Mouse (Mus musculus) forebrain, embryonic 13.5 days (tissue): ENCODE results near the gene Arid1a. TPM values are rescaled to one million over a fixed set of nuclear protein-coding genes. Genes with fewer than 3 reads are reported as not detected.

Experiments used
- ATAC-seq: fragments of 200-750 bp; cut with Nextera tagmentation; 2 replicates; pipeline ENCODE4 v1.8.0; 2017
- H3K27ac ChIP-seq: fragments of 300-500 bp; sonication (generic); 2 replicates; pipeline ENCODE4 v1.5.1; 2015; ENCODE audit warnings: inconsistent platforms, mild to moderate bottlenecking, moderate library complexity
- H3K27me3 ChIP-seq: fragments of 300-500 bp; sonication (generic); 2 replicates; pipeline ENCODE4 v1.6.1; 2015; ENCODE audit warnings: mild to moderate bottlenecking, inconsistent platforms
- H3K36me3 ChIP-seq: fragments of 300-500 bp; sonication (generic); 2 replicates; pipeline ENCODE4 v1.6.1; 2015; ENCODE audit warnings: mild to moderate bottlenecking, inconsistent platforms; ENCODE audit not compliant: poor library complexity, severe bottlenecking
- H3K4me1 ChIP-seq: fragments of 300-500 bp; sonication (generic); 2 replicates; pipeline ENCODE4 v1.6.1; 2015; ENCODE audit warnings: inconsistent platforms
- H3K4me2 ChIP-seq: fragments of 300-500 bp; sonication (generic); 2 replicates; pipeline ENCODE4 v1.6.1; 2015; ENCODE audit warnings: inconsistent platforms, mild to moderate bottlenecking, moderate library complexity
- H3K4me3 ChIP-seq: fragments of 300-500 bp; sonication (generic); 2 replicates; pipeline ENCODE4 v1.5.1; 2015; ENCODE audit warnings: mild to moderate bottlenecking, inconsistent platforms
- H3K9ac ChIP-seq: fragments of 300-500 bp; sonication (generic); 2 replicates; pipeline ENCODE4 v1.6.1; 2015; ENCODE audit warnings: mild to moderate bottlenecking, inconsistent platforms
- H3K9me3 ChIP-seq: fragments of 300-500 bp; sonication (generic); replicated peaks from 2 replicates; pipeline ENCODE4 v1.6.1; 2016; ENCODE audit warnings: inconsistent platforms
- WGBS: fragments of 180-500 bp; shearing (Covaris S2); methylation state at CpG from one replicate; pipeline ENCODE4 v1.1.7; 2015; 5-methylcytosine and 5-hydroxymethylcytosine counted together
- microRNA-seq: library from miRNA; unstranded; fragments of <30 nt; microRNA quantifications from one replicate; pipeline ENCODE4, GENCODE M21; 2016
- polyA plus RNA-seq: library from polyadenylated mRNA; unstranded; fragments of >200 nt; fragmentation: Nextera tagmentation; extraction: Ambion mirVana; gene quantifications from 2 replicates; pipeline ENCODE4 v1.2.1, GENCODE M21; 2015

The Arid1a gene
- polyA plus RNA-seq, 1 experiment from 2014 or later: 44.7 TPM

DNA sequence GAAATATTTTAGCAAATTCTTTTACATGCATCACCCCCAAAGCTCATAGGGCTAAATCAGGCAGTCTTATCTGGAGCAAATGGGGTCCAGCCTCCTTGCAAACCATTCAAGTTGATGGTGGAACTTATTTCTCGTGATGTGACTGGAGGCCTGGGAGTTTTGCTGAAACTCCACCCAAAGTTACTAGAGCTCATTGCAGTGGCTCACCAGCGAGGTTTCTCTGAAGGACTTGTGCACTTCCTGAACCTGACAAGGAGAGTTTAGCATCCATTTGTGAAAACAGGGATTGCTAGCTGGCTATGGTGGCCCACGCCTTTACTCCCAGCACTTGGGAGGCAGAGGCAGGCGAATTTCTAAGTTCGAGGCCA is 122.5 kb downstream of the Arid1a start:
- no peak for ATAC-seq
- Histone ChIP-seq H3K4me1 (peaks cover 20% of the 10 kb centered on the region), H3K9me3 (no peaks in the 10 kb centered on the region), H3K9ac (no peak overlapping the region), H3K27me3 (no peaks in the 10 kb centered on the region), H3K4me3 (no peak overlapping the region), H3K27ac (no peak overlapping the region), H3K4me2 (no peak overlapping the region), H3K36me3 (no peaks in the 10 kb centered on the region)
- whole genome bisulfite sequencing: 84% methylated on average over 5 of the region's 5 CpGs

DNA sequence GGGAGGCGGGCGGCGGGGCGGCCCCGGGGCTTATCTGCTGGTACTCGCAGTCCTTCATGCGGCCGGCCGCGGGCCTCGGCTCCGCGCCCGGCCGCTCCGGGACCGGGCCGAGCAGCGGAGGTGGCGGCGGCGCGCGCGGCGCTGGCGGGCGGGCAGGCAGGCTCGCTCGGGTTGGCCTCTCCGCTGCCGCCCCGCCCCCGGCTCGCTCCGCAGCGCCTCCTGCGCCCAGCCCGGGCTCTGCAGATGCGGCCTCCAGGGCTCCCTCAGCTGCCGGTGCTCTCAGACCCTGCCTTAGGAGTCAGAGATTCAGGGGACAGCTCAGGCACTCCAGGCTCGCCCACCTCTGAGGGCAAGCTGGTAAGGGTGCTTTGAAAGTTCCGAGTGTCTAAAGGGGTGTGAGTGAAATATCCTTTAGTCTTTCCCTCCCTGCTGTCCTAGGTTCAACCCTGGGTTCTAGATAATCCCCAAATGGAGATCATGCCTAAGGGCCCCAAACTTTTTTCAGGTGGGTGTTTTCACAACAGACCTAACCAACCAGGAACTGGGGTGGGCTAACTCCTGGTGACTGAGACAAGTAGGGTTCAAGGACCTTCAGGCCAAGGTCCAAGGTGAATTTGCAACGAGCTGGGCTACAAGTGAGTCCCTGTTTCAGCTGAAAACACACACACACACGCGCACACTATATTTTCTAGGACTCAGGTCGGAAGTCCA is 123.1 kb downstream of the Arid1a start:
- H3K4me2 ChIP-seq: peak overlapping the region; percentile 93
- no peaks in the 10 kb centered on the region for H3K9me3 ChIP-seq
- H3K27me3 ChIP-seq: no peaks in the 10 kb centered on the region
- WGBS: 8% methylated on average over 46 of the region's 47 CpGs
- peak overlapping the region; percentile 79 for H3K4me3 ChIP-seq
- peak overlapping the region; percentile 77 for H3K27ac ChIP-seq
- peak overlapping the region; percentile 92 for H3K9ac ChIP-seq
- H3K4me1 ChIP-seq: peaks cover 20% of the 10 kb centered on the region
- ATAC-seq: peak; percentile 92
- H3K36me3 ChIP-seq: no peaks in the 10 kb centered on the region

DNA sequence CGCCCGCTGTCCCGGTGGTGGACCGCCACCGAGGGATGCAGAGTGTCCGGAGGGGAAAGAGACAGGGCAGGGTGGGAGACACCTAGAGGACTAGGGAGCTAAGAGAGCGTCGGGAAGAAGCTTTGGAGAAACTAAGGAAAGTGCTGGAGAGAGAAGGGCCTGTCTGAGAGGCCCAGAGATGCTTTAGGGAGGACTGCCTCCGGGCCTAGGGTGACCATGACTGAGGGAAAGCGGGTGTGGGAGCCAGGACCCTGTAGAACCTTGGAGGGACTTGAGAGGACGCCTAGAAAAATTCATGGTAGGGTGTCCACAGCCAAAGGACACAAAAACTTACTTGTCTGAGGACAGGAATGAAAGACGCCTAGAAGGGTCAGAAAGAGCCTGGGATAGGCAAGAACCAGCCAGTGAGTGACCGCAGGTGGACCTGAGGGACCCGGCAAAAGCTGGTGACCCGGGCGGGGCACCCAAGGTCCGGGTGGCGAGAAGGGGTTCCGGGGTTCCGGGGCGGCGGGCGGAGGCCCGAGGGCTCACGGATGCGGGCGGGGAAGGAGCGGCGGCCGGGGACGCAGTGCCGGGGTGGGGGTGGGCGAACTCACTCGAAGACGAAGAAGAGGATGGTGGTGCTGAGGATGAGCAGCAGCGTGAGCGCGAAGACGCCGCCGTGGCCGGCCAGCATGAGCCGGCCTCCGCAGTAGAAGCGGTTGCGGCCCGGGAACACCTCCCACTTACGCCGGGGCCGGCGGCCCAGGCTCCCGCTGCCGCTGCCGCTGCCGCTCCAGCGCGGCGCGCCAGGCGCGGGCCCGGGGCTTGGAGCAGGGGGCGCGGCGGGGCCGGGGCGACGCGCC is 123.9 kb downstream of the Arid1a start:
- H3K4me1 ChIP-seq: peaks cover 20% of the 10 kb centered on the region
- peak overlapping the region; percentile 79 for H3K4me3 ChIP-seq
- H3K36me3 ChIP-seq: no peaks in the 10 kb centered on the region
- H3K9me3 ChIP-seq: no peaks in the 10 kb centered on the region
- 1% methylated on average over 56 of the region's 69 CpGs for WGBS
- peak overlapping the region; percentile 92 for H3K9ac ChIP-seq
- H3K4me2 ChIP-seq: peak overlapping the region; percentile 93
- peak overlapping the region; percentile 77 for H3K27ac ChIP-seq
- ATAC-seq: peak; percentile 81
- no peaks in the 10 kb centered on the region for H3K27me3 ChIP-seq

DNA sequence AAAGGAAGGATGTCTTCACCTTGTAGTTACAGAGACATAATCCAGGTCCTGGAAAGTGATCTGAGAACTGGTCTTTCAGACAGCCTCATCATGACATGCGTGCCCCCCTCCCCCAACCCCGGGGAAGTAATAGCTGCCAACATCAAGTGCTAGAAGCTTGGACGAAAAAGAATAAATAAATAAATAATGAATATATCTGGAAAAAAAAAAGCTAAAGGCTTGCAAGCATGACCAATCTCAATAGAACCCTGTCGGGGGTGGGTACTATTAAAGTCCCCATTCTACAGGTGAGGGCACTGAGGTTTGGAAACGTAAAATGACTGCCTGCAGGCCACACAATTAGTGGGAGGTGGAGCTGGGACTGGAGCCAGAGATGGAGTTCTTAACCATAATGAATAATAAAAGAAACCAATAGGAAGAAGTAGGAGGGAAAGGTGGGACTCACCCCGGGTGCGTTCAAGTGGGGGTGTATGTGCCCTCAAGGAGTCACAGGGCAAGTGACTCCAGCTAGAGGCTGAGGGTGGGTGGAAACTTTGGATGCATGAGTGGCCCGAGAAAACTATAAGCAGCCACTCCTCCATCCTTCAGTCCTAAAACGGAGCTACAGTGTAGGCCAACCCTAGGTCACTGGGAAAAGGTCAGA is 124.7 kb downstream of the Arid1a start:
- ATAC-seq: no peak
- H3K4me3 ChIP-seq: peak overlapping the region; percentile 79
- peak overlapping the region; percentile 93 for H3K4me2 ChIP-seq
- peak overlapping the region; percentile 92 for H3K9ac ChIP-seq
- peaks cover 3% of the 10 kb centered on the region for H3K36me3 ChIP-seq
- H3K4me1 ChIP-seq: peaks cover 20% of the 10 kb centered on the region
- WGBS: 37% methylated on average over 9 of the region's 9 CpGs
- no peak overlapping the region for H3K27ac ChIP-seq
- H3K27me3 ChIP-seq: no peaks in the 10 kb centered on the region
- H3K9me3 ChIP-seq: no peaks in the 10 kb centered on the region

DNA sequence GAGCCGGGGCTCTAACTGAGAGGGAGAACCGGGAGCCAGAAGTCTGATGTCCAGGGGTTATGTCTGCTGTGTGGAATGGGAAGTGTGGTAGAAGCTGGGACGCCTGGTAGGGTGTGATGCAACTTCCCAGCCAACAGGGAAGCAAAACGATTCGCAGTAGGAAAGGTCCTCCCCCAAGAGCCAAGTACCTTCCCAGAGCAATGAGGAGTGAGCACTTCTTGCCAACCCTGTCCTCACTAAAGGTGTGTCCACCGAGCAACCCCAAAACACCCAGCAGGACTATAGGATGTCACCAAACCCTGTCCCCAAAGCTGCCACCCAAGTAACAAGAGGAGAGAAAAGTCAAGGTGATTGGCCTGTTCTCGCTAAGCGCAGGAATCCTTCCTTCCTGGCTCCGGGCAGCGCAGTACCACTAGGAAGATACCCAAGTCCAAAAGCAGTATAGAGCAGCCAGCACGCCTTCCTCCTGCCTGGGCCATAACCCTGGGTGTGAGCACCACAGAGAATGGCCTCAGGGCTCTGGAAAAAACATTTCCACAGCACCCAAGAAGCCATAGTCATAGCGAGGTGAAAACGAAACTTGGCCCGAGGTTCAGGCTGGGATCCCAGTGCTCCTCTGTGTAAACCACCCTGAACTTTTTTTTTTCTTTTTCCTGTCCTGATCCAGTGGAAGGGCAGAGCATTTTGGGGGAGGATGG is 125.3 kb downstream of the Arid1a start:
- ATAC-seq: no peak
- WGBS: 85% methylated on average over 14 of the region's 14 CpGs

DNA sequence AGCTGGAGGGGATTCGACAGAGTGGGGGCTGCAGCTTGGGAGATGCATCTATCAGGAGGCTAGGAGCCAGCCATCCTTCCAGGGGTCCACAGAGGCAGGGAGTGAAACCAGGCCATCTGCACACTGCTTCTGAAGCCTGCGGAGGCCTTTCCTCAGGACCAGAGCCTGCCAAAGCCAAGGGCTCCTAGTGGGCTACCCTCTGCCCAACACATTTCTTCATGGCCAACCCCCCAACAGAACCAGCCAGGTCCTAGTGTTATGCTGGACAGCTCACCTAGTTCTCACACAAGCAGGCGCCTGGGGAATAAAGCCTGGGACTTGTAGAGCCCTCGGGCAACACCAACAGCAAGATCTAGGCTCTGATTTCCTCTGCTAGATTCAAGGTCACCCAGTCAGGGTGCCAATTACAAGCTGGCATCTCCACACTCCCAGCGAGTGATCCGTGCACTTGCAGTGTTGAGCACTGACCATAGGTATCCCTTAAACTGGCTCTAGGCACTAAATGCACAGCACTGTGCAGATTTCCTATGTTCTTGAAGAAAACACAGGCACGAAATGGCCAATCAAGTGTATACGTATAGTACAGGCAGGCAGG is 126.1 kb downstream of the Arid1a start:
- H3K4me1 ChIP-seq: peaks cover 20% of the 10 kb centered on the region
- H3K4me3 ChIP-seq: no peak overlapping the region
- H3K4me2 ChIP-seq: no peak overlapping the region
- peaks cover 18% of the 10 kb centered on the region for H3K36me3 ChIP-seq
- no peak for ATAC-seq
- no peaks in the 10 kb centered on the region for H3K9me3 ChIP-seq
- WGBS: 93% methylated on average over 8 of the region's 8 CpGs
- H3K27me3 ChIP-seq: no peaks in the 10 kb centered on the region
- H3K27ac ChIP-seq: no peak overlapping the region
- H3K9ac ChIP-seq: 0 out of 2 replicates have a peak overlapping the region, but pooled peaks have one; percentile 26

More for the DNA sequence above, 125.3 kb downstream of the Arid1a start:
- peaks cover 20% of the 10 kb centered on the region for H3K4me1 ChIP-seq
- H3K36me3 ChIP-seq: peaks cover 10% of the 10 kb centered on the region
- H3K9me3 ChIP-seq: no peaks in the 10 kb centered on the region
- H3K9ac ChIP-seq: 0 out of 2 replicates have a peak overlapping the region, but pooled peaks have one; percentile 26
- H3K27me3 ChIP-seq: no peaks in the 10 kb centered on the region
- no peak overlapping the region for H3K27ac ChIP-seq
- H3K4me2 ChIP-seq: peak overlapping the region; percentile 93
- H3K4me3 ChIP-seq: no peak overlapping the region

DNA sequence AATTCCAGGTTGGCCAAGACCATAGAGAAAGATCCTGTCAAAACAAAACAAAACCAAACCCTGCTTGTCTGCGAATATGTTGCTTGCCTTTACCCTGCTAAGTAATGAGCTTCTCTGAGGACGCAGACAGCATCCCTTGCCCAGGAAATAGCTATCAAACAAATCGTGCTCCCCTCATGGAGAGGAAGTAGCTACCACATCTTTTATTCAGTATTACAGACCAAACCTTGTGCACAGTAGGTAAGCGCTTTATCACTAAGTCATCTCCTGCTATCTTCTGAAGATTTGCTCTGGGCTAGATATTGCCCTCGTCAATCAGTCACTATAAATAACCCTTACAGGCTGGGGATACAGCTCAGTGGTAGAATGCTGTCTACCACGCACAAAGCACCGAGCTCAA is 127.4 kb downstream of the Arid1a start:
- no peak overlapping the region for H3K9ac ChIP-seq
- no peaks in the 10 kb centered on the region for H3K9me3 ChIP-seq
- H3K4me2 ChIP-seq: no peak overlapping the region
- no peak overlapping the region for H3K27ac ChIP-seq
- H3K27me3 ChIP-seq: no peaks in the 10 kb centered on the region
- peaks cover 20% of the 10 kb centered on the region for H3K4me1 ChIP-seq
- H3K4me3 ChIP-seq: no peak overlapping the region
- H3K36me3 ChIP-seq: peaks cover 30% of the 10 kb centered on the region
- 89% methylated on average over 7 of the region's 7 CpGs for WGBS
- no peak for ATAC-seq

Small RNA genes lying within 50 kb of the gene (microRNA-seq; reads per million reads assigned to microRNA genes)
- not detected for gene Mir7227

Other genes with a start within 250 kb of the Arid1a start
- gene Kdf1, start 237.8 kb downstream of the Arid1a start, polyA plus RNA-seq: 0.26 and 0.39 TPM in 2 replicates
- gene Nudc, start 210.8 kb downstream of the Arid1a start, polyA plus RNA-seq: 311 and 312 TPM in 2 replicates
- gene Nr0b2, start 203.4 kb downstream of the Arid1a start, polyA plus RNA-seq: not detected in 2 replicates
- gene Gpatch3, start 182.0 kb downstream of the Arid1a start, polyA plus RNA-seq: 6.7 and 7.7 TPM in 2 replicates
- gene Gpn2, start 172.4 kb downstream of the Arid1a start, polyA plus RNA-seq: 25.0 and 29.5 TPM in 2 replicates
- 0.92 and 0.99 TPM in 2 replicates for gene Sfn, start 154.6 kb downstream of the Arid1a start, polyA plus RNA-seq
- gene Zdhhc18, start 106.6 kb downstream of the Arid1a start, polyA plus RNA-seq: 3.2 and 4.6 TPM in 2 replicates
- gene Pigv, start 84.1 kb downstream of the Arid1a start, polyA plus RNA-seq: 13.6 and 14.5 TPM in 2 replicates
- 14.5 and 15.2 TPM in 2 replicates for gene Rps6ka1, start 131.0 kb upstream of the Arid1a start, polyA plus RNA-seq
- 3,166 and 3,367 TPM in 2 replicates for gene Hmgn2, start 211.9 kb upstream of the Arid1a start, polyA plus RNA-seq
- gene Dhdds, start 244.1 kb upstream of the Arid1a start, polyA plus RNA-seq: 47.1 and 47.6 TPM in 2 replicates